Mouse (Mus musculus): Measurements from ENCODE around the gene Hunk. TPM values are rescaled to one million over a fixed set of nuclear protein-coding genes. Genes with fewer than 3 reads are reported as not detected.

Hunk gene
- total and polyA plus RNA-seq, 3 experiments = 0.44 to 0.59 (median 0.53) TPM

- DNase-seq = peak; percentile 27 to 60
- TF ChIP-seq CTCF (IDR thresholded peaks at IDR 0.05) (peak; percentile 55), POLR2A (IDR thresholded peaks at IDR 0.05; ENCODE audit: insufficient read depth, low read depth, low read length) (no peak), EP300 (IDR thresholded peaks at IDR 0.05; ENCODE audit: insufficient read depth, low read depth, low read length) (no peak)
- WGBS = under 1% methylated on average over 49 of the region's 49 CpGs
- Histone ChIP-seq H3K4me1 (ENCODE audit: control insufficient read depth, insufficient read depth, low read length) (peaks cover 2% of the 10 kb centered on the region; the same call in 1 of the 2 replicates), H3K27me3 (ENCODE audit: control insufficient read depth, insufficient read depth, low read length) (peaks cover 3% of the 10 kb centered on the region), H3K79me2 (replicated peaks; ENCODE audit: control insufficient read depth, insufficient read depth, low read length) (no peaks in the 10 kb centered on the region), H3K36me3 (ENCODE audit: control insufficient read depth, insufficient read depth, low read length) (no peaks in the 10 kb centered on the region), H3K9ac (ENCODE audit: low read depth, low read length) (peak overlapping the region; percentile 79), H3K4me3 (peak overlapping the region; percentile 65), H3K27ac (no peak overlapping the region; the same call in 1 of the 2 replicates)
- intact Hi-C loops (cut with DNase I) = loop anchor here (5.0 to 10.0 kb wide), 3 partner anchors 71 to 236 kb away; no protein-coding TSS in a partner anchor
Measured at GRCm38 (mm10) chr16:90386514-90387160, 824 bp downstream of the Hunk start.

DNA sequence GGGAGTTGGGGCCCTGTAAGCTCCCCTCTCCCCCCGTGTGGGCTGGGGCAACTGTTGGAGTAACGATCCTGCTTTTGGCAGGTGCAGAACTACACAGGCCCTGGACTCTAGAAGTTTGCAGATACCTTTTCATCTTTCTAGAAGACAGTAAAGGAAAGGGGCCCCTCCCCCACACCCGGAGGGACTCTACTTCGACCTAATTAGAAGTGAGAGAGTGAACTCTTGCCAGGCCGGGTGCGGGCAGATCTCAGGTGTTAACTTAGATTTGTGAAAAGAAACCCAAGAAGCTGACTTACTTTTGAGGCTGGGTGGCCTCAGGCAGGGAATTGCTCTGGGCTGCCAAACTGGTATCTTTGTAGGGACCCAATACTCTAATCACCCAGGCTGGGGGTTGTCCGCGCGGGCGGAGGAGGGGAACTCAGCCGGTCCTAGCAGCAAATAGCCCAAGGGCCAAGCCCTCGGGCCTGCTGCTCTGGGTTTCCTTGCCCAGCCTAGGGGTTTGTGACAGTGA lies 1.4 kb downstream of the Hunk start:
- Histone ChIP-seq H3K9ac (ENCODE audit: low read depth, low read length) (peak overlapping the region; percentile 79), H3K4me1 (ENCODE audit: control insufficient read depth, insufficient read depth, low read length) (peaks cover 2% of the 10 kb centered on the region; the same call in 1 of the 2 replicates), H3K36me3 (ENCODE audit: control insufficient read depth, insufficient read depth, low read length) (no peaks in the 10 kb centered on the region), H3K79me2 (replicated peaks; ENCODE audit: control insufficient read depth, insufficient read depth, low read length) (no peaks in the 10 kb centered on the region), H3K27ac (no peak overlapping the region), H3K27me3 (ENCODE audit: control insufficient read depth, insufficient read depth, low read length) (peaks cover 3% of the 10 kb centered on the region), H3K4me3 (peak overlapping the region; percentile 65)
- TF ChIP-seq CTCF (IDR thresholded peaks at IDR 0.05) (no peak), EP300 (IDR thresholded peaks at IDR 0.05; ENCODE audit: insufficient read depth, low read depth, low read length) (no peak), POLR2A (IDR thresholded peaks at IDR 0.05; ENCODE audit: insufficient read depth, low read depth, low read length) (no peak)
- no peak for DNase-seq
- 26% methylated on average over 12 of the region's 12 CpGs for WGBS
- intact Hi-C loops (cut with DNase I) = loop anchor here (5.0 to 10.0 kb wide), 3 partner anchors 70 to 235 kb away; no protein-coding TSS in a partner anchor

- peaks cover 3% of the 10 kb centered on the region for H3K27me3 ChIP-seq (ENCODE audit: control insufficient read depth, insufficient read depth, low read length)
- WGBS = 95% methylated on average over 4 of the region's 4 CpGs
- TF ChIP-seq POLR2A (IDR thresholded peaks at IDR 0.05; ENCODE audit: insufficient read depth, low read depth, low read length) (no peak), CTCF (IDR thresholded peaks at IDR 0.05) (no peak), EP300 (IDR thresholded peaks at IDR 0.05; ENCODE audit: insufficient read depth, low read depth, low read length) (no peak)
- DNase-seq = no peak
- no peak overlapping the region for H3K4me3 ChIP-seq
- peaks cover 2% of the 10 kb centered on the region; the same call in 1 of the 2 replicates for H3K4me1 ChIP-seq (ENCODE audit: control insufficient read depth, insufficient read depth, low read length)
- no peak overlapping the region for H3K27ac ChIP-seq
- no peaks in the 10 kb centered on the region for H3K36me3 ChIP-seq (ENCODE audit: control insufficient read depth, insufficient read depth, low read length)
- intact Hi-C loops (cut with DNase I) = loop anchor here (5.0 to 10.0 kb wide), 3 partner anchors 69 to 234 kb away; no protein-coding TSS in a partner anchor
- no peak overlapping the region for H3K9ac ChIP-seq (ENCODE audit: low read depth, low read length)
- no peaks in the 10 kb centered on the region for H3K79me2 ChIP-seq (replicated peaks; ENCODE audit: control insufficient read depth, insufficient read depth, low read length)
Measured at GRCm38 (mm10) chr16:90387961-90388360, 2.1 kb downstream of the Hunk start.

- H3K4me1 ChIP-seq (ENCODE audit: control insufficient read depth, insufficient read depth, low read length) = peaks cover 2% of the 10 kb centered on the region; the same call in 1 of the 2 replicates
- intact Hi-C loops (cut with DNase I) = loop anchor here (5.0 to 10.0 kb wide), 3 partner anchors 68 to 233 kb away; no protein-coding TSS in a partner anchor
- DNase-seq = no peak
- H3K27ac ChIP-seq = no peak overlapping the region
- H3K36me3 ChIP-seq (ENCODE audit: control insufficient read depth, insufficient read depth, low read length) = no peaks in the 10 kb centered on the region
- TF ChIP-seq EP300 (IDR thresholded peaks at IDR 0.05; ENCODE audit: insufficient read depth, low read depth, low read length) (no peak), CTCF (IDR thresholded peaks at IDR 0.05) (no peak), POLR2A (IDR thresholded peaks at IDR 0.05; ENCODE audit: insufficient read depth, low read depth, low read length) (no peak)
- H3K9ac ChIP-seq (ENCODE audit: low read depth, low read length) = no peak overlapping the region
- H3K27me3 ChIP-seq (ENCODE audit: control insufficient read depth, insufficient read depth, low read length) = peaks cover 3% of the 10 kb centered on the region
- no peaks in the 10 kb centered on the region for H3K79me2 ChIP-seq (replicated peaks; ENCODE audit: control insufficient read depth, insufficient read depth, low read length)
- WGBS = 59% methylated on average over 15 of the region's 15 CpGs
- no peak overlapping the region for H3K4me3 ChIP-seq
Measured at GRCm38 (mm10) chr16:90389103-90389750, 3.4 kb downstream of the Hunk start.

GRCm38 (mm10) chr16:90390731-90391130 lies 4.9 kb downstream of the Hunk start:
- H3K4me1 ChIP-seq (ENCODE audit: control insufficient read depth, insufficient read depth, low read length) = no peaks in the 10 kb centered on the region; the same call in 1 of the 2 replicates
- H3K27ac ChIP-seq = no peak overlapping the region

More at GRCm38 (mm10) chr16:90390731-90391130, 4.9 kb downstream of the Hunk start:
- WGBS = 87% methylated on average over 16 of the region's 16 CpGs
- no peak for TF ChIP-seq EP300 (IDR thresholded peaks at IDR 0.05; ENCODE audit: insufficient read depth, low read depth, low read length)
- no peak for TF ChIP-seq POLR2A (IDR thresholded peaks at IDR 0.05; ENCODE audit: insufficient read depth, low read depth, low read length)
- no peak for TF ChIP-seq CTCF (IDR thresholded peaks at IDR 0.05)
- Histone ChIP-seq H3K79me2 (replicated peaks; ENCODE audit: control insufficient read depth, insufficient read depth, low read length) (no peaks in the 10 kb centered on the region), H3K4me3 (no peak overlapping the region), H3K36me3 (ENCODE audit: control insufficient read depth, insufficient read depth, low read length) (no peaks in the 10 kb centered on the region), H3K9ac (ENCODE audit: low read depth, low read length) (no peak overlapping the region), H3K27me3 (ENCODE audit: control insufficient read depth, insufficient read depth, low read length) (peaks cover 3% of the 10 kb centered on the region)
- DNase-seq = no peak
- intact Hi-C loops (cut with DNase I) = no loop called here
